In genomic region chr4:124395966-124396395, GRCm38 (mm10) we compare ENCODE assay signal across 17 mouse cellular contexts.
DNase-seq lines count a peak whose midpoint lies in the region; TF ChIP-seq lines count a peak whose summit lies in the region.
"Had no signal": no experiment of that assay in that cellular context is flagged by ENCODE, and none has a peak within 500 bp of the region (broad histone marks: within the 10 kb centered on the region; RNA-seq: fewer than 3 reads in every experiment).

No protein-coding gene starts in this region.

- no peak for TF ChIP-seq CTCF in cerebellum, adult 2 months (IDR thresholded peaks at IDR 0.05; ENCODE audit: borderline replicate concordance, insufficient read depth, low read depth, low read length)

- no peak overlapping the region for H3K27ac ChIP-seq in cerebellum, adult 2 months (ENCODE audit: insufficient read depth, low read length)
- no peak overlapping the region for H3K27ac ChIP-seq in heart, embryonic 10.5 days
- H3K27ac ChIP-seq: embryonic facial prominence, embryonic 10.5 days; heart, embryonic 15.5 days had no signal

- no peaks in the 10 kb centered on the region; the same call in 1 of the 2 replicates for H3K27me3 ChIP-seq in cerebellum, adult 2 months (ENCODE audit: control insufficient read depth, insufficient read depth, low read length)
- H3K27me3 ChIP-seq in heart, embryonic 10.5 days (ENCODE audit: insufficient read depth, poor library complexity, severe bottlenecking) = peaks cover 32% of the 10 kb centered on the region

- intact Hi-C loops in heart, postnatal 36 days (cut with DNase I) = loop anchor here (5.0 kb wide), 1 partner anchor 159 kb away; no protein-coding TSS in a partner anchor

- H3K4me1 ChIP-seq in cerebellum, adult 2 months (ENCODE audit: control insufficient read depth, insufficient read depth, low read length) = no peaks in the 10 kb centered on the region
- H3K4me1 ChIP-seq in heart, embryonic 10.5 days = peaks cover 31% of the 10 kb centered on the region

- DNase-seq in cerebellum, postnatal 10 days = peak; percentile 23 to 26
- DNase-seq in cerebellum, adult 2 months = no peak
- DNase-seq in heart, adult 18-20 months = peak; percentile 46 to 55
- no peak for DNase-seq in heart, embryonic 10.5 days (ENCODE audit: low spot score)
- peak; percentile 16 to 48 for DNase-seq in heart, adult 9 months (ENCODE audit: low spot score in 2 of 2)
- DNase-seq in heart, postnatal 36 days = peak; percentile 15 to 44
- no peak for DNase-seq in left cerebral cortex, adult 18-20 months (ENCODE audit: low spot score in 2 of 2)
- DNase-seq: adrenal gland, adult 8-10 months; adrenal gland, postnatal 36 days; B cell, adult 2 months; cerebellum, adult 9-11 months; forebrain, postnatal 0 days; gastrocnemius, postnatal 14 days; kidney, adult 18-20 months had no signal

- no peaks in the 10 kb centered on the region for H3K36me3 ChIP-seq in heart, embryonic 10.5 days
- H3K36me3 ChIP-seq: embryonic facial prominence, embryonic 10.5 days; G1E; heart, embryonic 15.5 days had no signal

- WGBS in cerebellum, adult 2 months = 37% methylated on average over 7 of the region's 7 CpGs
- WGBS in heart, embryonic 10.5 days = 66% methylated on average over 7 of the region's 7 CpGs

- TF ChIP-seq POLR2A in cerebellum, adult 2 months (IDR thresholded peaks at IDR 0.05; ENCODE audit: borderline replicate concordance, insufficient read depth, low read length) = no peak

- H3K4me3 ChIP-seq in cerebellum, adult 2 months (replicated peaks; ENCODE audit: insufficient read depth, low read depth, low read length) = no peak overlapping the region
- H3K4me3 ChIP-seq in heart, embryonic 10.5 days = no peak overlapping the region
- H3K4me3 ChIP-seq: embryonic facial prominence, embryonic 10.5 days; heart, embryonic 15.5 days had no signal

- no peaks in the 10 kb centered on the region for H3K9me3 ChIP-seq in heart, embryonic 10.5 days
- H3K9me3 ChIP-seq: embryonic facial prominence, embryonic 10.5 days; G1E; heart, embryonic 15.5 days had no signal

Comparison
In these comparisons a context has a peak if more than half of its experiments do, and no peak if none do; other contexts are left out.
1. DNase-seq: peak in cerebellum, postnatal 10 days (2 of 2), heart, adult 18-20 months (2 of 2), heart, adult 9 months (2 of 2) and heart, postnatal 36 days (2 of 2); none in cerebellum, adult 2 months (0 of 2), heart, embryonic 10.5 days (single experiment) and left cerebral cortex, adult 18-20 months (0 of 2).